Mouse (Mus musculus) erythroblast, embryonic 14.5 days (primary cell): Measurements from ENCODE around the gene Olfr1097.

Experiments
- GATA1 ChIP-seq: IDR thresholded peaks from 2 replicates; pipeline ENCODE4 v1.6.1; 2012; ENCODE audit warnings: low read length, inconsistent platforms, mixed read lengths
- TAL1 ChIP-seq: IDR thresholded peaks from 3 replicates; pipeline ENCODE4 v1.6.1; 2012; ENCODE audit warnings: low read length, inconsistent platforms, mixed read lengths

DNA sequence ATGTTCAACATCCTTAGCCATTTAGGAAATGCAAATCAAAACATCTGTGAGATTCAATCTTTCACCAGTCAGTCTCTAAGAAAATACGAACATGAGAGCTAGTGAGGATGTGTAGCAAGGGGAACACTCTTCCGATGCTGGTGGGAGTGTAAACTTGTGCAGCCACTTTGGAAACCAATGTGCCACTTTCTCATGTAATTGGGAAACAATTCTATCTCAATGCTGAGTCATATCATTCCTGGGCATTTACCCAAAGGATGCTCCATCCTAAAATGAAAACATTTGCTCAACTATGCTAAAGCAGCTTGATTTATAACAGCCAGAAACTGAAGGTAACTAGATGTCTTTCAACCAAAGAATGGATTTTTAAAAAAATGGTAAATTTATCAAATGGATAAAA is 13.6 kb upstream of the Olfr1097 start:
- TF ChIP-seq GATA1 (no peak), TAL1 (no peak)
